Mouse (Mus musculus) G1E-ER4 (cell line): Measurements from ENCODE around the gene Klf12. TPM values are rescaled to one million over a fixed set of nuclear protein-coding genes. Genes with fewer than 3 reads are reported as not detected.

ENCODE experiments used
- GATA1 ChIP-seq: IDR thresholded peaks from one replicate; pipeline ENCODE4 v1.8.0; 2012; ENCODE audit warnings: low read length, inconsistent platforms
- polyA plus RNA-seq: library from polyadenylated mRNA; stranded (reverse); fragments of >175 nt; gene quantifications from 2 replicates; pipeline ENCODE4 v1.2.3, GENCODE M21; 2012

Klf12 gene
- polyA plus RNA-seq, 1 experiment, result not detected

DNA sequence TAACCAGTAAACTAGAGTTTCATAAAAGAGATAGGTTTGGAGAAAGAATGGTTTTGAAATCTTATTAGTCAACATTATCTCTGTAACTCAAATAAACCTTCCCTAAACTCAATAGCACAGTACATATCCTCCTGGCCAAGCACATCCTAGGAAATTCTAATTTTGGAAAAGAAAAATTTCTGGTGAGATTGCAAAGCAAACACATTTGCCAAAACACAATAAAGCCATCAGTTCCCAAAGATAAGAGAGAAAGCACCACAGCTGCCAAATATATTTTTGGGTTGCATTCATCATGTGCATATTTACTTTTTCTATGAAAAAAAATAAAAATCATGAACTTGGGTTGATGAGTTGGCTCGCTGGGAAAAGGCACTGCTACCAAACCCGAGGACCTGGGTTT is 10.3 kb downstream of the Klf12 start:
- TF ChIP-seq GATA1, result no peak

- TF ChIP-seq GATA1, result no peak
Observed at GRCm38 (mm10) chr14:100260531-100260930, 23.9 kb downstream of the Klf12 start.

DNA sequence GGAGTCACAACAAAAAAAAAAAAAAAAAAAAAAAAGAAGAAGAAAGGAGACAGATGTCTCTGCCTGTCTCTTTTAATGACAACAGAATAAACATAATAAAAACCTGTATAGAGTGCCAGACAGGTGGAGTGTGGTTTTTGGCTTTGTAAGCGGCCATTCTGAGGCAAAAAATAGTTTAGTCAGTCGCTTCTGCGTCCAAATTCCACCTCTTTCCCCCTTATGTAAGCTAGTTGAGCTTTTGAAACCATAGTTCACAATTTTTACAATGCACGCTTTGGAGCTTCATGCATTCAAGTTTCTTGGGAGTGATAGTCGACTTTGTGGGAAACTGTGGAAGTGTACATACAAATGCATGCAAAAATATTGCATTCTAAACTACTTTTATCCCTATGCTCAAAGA is 41.4 kb downstream of the Klf12 start:
- TF ChIP-seq GATA1, result no peak

GRCm38 (mm10) chr14:100239874-100240273 is 44.6 kb downstream of the Klf12 start:
- TF ChIP-seq GATA1, result no peak

DNA sequence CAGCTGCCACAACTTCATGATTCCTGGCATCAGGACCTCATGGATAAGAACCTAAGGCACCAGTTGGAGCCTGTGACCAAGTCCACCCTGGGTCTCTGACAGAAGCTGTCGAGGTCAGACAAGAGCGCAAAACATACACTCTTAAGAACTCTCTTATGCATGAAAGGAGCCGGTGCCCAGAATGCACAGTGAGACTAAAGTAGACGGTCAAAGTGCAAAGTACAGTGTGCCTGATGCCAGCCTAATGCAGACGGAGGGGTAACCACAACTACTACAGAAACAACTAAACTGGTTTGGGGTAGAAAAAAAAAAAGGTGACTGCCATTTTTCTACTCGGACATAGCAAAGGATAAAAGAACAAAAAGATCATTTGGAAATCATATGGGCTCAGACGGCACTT is 47.7 kb downstream of the Klf12 start:
- TF ChIP-seq GATA1, result no peak

- no peak for TF ChIP-seq GATA1
Observed at GRCm38 (mm10) chr14:100235746-100236145, 48.7 kb downstream of the Klf12 start.

DNA sequence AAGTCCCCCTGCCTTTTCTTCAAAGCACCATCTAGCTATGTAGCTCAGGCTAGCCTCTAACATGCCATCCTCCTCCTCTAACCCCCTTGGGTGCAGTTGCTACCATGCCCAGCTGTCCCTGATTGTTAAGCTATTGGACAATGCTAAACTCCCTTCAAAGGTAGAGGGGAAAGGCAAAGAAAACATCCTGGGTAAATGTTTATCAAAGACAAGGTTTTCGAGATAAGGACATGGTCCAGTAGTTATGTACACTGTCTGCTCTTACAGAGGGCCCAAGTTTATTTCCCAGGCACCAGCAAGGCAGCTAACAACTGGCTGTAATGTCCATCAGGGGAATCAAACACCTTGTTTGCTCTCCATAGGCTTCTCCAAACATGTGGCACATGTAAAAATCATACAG is 53.1 kb downstream of the Klf12 start:
- no peak for TF ChIP-seq GATA1

- TF ChIP-seq GATA1, result no peak
Observed at GRCm38 (mm10) chr14:100228120-100228519, 56.4 kb downstream of the Klf12 start.

GRCm38 (mm10) chr14:100227717-100228116 is 56.8 kb downstream of the Klf12 start:
- TF ChIP-seq GATA1, result no peak

DNA sequence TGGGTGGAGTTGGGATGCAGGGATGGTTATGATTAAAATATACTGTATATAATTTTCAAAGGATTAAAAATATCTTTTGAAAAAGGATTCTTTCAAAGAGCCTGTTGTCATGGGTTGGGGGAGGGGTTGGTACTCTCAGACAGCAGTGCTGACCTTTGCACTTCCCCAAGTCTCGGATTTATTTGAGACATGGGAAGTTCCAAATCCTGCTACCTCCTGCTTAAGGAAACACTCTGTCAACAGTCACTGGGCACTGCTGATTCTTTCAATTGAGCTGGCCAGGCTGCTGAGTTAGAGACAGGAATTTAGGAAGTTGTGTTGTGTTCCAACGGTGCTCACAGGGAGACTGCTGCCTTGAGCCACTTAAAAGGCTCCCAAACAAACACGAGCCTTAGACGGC is 60.3 kb downstream of the Klf12 start:
- no peak for TF ChIP-seq GATA1

GRCm38 (mm10) chr14:100222260-100222659 is 62.2 kb downstream of the Klf12 start:
- no peak for TF ChIP-seq GATA1

DNA sequence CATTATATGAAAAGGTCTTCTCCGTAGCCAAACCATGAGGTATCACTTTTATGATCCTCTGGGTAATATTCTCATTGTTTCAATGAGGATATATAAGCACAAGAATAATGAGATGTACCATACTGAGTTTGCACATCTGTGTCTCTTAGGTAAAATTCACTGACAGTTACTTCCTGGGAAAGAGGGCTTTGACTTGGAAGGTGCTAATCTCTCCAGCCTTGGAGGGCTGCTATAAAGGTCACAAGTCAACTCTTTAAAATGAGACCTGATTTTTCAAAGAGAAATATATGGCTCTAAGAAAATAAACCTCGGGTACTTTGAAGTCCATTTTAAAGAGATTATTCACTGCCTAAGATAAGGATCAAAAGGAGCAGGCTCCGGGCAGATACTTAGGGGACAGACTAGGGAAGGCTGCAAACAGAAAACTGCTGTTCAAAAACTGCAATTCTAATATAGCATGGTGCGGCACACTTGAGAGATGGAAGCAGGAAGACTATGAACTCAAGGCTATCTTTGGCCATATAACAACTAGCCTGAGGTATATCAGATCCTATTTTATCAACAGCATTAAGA is 69.2 kb downstream of the Klf12 start:
- TF ChIP-seq GATA1, result no peak

DNA sequence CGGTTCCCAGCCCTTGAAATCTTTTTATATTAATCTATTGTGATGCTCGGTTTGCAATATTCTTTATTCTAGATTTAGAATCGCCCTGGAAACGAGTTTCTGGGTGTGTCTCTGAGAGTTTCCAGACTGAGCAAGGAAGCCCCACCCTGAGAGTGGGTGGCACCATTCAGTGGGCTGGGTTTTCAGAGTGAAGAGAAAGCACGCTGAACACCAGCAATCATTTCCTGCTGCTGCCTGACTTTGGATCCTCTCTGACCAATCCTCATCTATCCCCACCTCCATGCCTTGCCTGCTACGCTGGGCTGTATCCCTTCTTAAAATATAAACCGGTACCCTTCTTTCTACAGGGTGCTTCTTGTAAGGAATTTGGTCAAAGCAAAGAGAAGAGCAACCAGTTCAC is 71.4 kb downstream of the Klf12 start:
- no peak for TF ChIP-seq GATA1

- no peak for TF ChIP-seq GATA1
Observed at GRCm38 (mm10) chr14:100211826-100212117, 72.7 kb downstream of the Klf12 start.

DNA sequence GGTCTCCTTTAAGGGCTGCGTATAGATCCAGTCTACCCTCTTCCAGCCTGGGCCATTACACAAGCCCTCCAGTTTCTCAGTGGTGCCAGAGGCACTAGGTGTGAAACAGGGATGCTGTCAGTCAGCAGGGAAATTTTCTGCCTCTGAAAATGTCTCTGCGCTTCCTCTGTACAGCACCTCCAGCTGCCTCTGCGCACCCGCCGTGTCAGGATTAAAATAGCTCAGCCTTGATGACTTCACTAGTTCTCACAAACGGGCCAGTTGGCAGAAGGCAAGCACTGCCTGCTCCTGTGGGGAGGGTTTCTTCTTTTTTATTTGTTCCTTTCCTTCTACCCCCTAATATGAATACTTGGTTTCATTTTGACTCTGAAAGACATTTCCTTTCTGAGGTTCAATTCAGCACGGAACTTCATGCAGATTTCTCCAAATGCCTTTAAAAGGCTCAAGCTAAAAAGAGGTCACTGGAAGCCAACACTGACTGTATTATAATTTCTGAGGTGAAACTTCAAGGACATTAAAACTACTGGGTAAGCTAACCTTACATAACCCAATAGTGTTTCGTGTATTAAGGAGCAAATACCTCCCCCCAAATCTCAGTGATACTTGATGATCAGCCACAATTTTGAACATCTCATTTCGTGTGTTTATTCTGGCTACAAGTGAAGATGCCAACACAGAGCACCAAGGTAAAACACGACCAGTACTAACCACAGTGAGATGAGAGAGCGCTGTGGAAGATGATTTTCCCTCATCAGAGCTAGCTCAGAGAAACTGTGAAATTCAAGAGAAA is 73.2 kb downstream of the Klf12 start:
- no peak for TF ChIP-seq GATA1

GRCm38 (mm10) chr14:100209814-100210419 is 74.6 kb downstream of the Klf12 start:
- no peak for TF ChIP-seq GATA1

GRCm38 (mm10) chr14:100207081-100207480 is 77.4 kb downstream of the Klf12 start:
- no peak for TF ChIP-seq GATA1

GRCm38 (mm10) chr14:100206207-100206606 is 78.3 kb downstream of the Klf12 start:
- TF ChIP-seq GATA1, result no peak
